Mouse (Mus musculus) cortical plate, adult 2 months (tissue): ENCODE data around the gene Catsper1.

Experiments used
- CTCF ChIP-seq: fragments of 200-500 bp; IDR thresholded peaks from 2 replicates; pipeline ENCODE4 v1.5.1; 2011; ENCODE audit warnings: mild to moderate bottlenecking, control low read depth, low read length; ENCODE audit not compliant: insufficient read depth; ENCODE audit errors: extremely low read depth
- POLR2A ChIP-seq: fragments of 200-500 bp; IDR thresholded peaks from 2 replicates; pipeline ENCODE4 v1.6.1; 2011; ENCODE audit warnings: mild to moderate bottlenecking, low read length, control low read depth; ENCODE audit not compliant: insufficient read depth; ENCODE audit errors: extremely low read depth

DNA sequence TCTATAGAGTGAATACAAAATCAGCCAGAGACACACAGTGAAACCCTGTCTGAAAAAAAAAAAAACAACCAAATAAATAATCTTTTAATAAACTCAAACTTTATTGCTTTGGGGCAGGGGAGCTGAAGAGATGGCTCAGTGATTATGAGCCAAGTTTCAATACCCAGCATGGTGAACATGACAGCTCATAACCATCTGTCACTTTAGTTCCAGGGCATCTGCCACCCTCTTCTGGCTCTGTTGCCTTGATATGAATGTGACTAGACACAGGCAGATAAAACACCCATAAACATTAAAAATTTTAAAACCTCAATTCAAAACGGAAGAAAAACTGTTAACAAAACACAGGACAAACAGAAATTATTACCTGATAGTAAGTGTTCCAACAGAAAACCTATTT is 41.9 kb downstream of the Catsper1 start:
- no peak for TF ChIP-seq CTCF
- TF ChIP-seq POLR2A, result no peak
